Mouse (Mus musculus) lung, postnatal 0 days (tissue): ENCODE measurements around the gene Camta1. TPM values are rescaled to one million over a fixed set of nuclear protein-coding genes. Genes with fewer than 3 reads are reported as not detected.

ENCODE experiments used
- ATAC-seq: fragments of 200-750 bp; cut with Nextera tagmentation; 2 replicates; pipeline ENCODE4 v1.8.0; 2017; ENCODE audit warnings: moderate library complexity
- DNase-seq: peaks from one replicate; pipeline ENCODE4 v3.0.0-alpha.2; 2016; ENCODE audit warnings: low spot score
- H3K27ac ChIP-seq: fragments of 300-500 bp; sonication (generic); 2 replicates; pipeline ENCODE4 v1.5.1; 2014; ENCODE audit warnings: antibody characterized with exemption, mild to moderate bottlenecking, low read length, mixed read lengths
- H3K27me3 ChIP-seq: fragments of 300-500 bp; sonication (generic); replicated peaks from 2 replicates; pipeline ENCODE4 v1.6.1; 2014; ENCODE audit warnings: low read length, mixed read lengths; ENCODE audit not compliant: insufficient read depth
- H3K36me3 ChIP-seq: fragments of 300-500 bp; sonication (generic); 2 replicates; pipeline ENCODE4 v1.6.1; 2014; ENCODE audit warnings: low read length, mixed read lengths; ENCODE audit not compliant: insufficient read depth
- H3K4me1 ChIP-seq: fragments of 300-500 bp; sonication (generic); 2 replicates; pipeline ENCODE4 v1.6.1; 2014; ENCODE audit warnings: antibody characterized with exemption, low read depth, low read length, mixed read lengths; ENCODE audit not compliant: insufficient read depth
- H3K4me2 ChIP-seq: fragments of 300-500 bp; sonication (generic); replicated peaks from 2 replicates; pipeline ENCODE4 v1.6.1; 2014; ENCODE audit warnings: low read depth, mild to moderate bottlenecking, low read length, moderate library complexity, mixed read lengths
- H3K4me3 ChIP-seq: fragments of 300-500 bp; sonication (generic); 2 replicates; pipeline ENCODE4 v1.5.1; 2014; ENCODE audit warnings: low read depth, low read length
- H3K9ac ChIP-seq: fragments of 300-500 bp; sonication (generic); replicated peaks from 2 replicates; pipeline ENCODE4 v1.6.1; 2014; ENCODE audit warnings: low read depth, mild to moderate bottlenecking
- H3K9me3 ChIP-seq: fragments of 300-500 bp; sonication (generic); 2 replicates; pipeline ENCODE4 v1.6.1; 2016; ENCODE audit warnings: low read length, mixed read lengths
- CTCF ChIP-seq: IDR thresholded peaks from 2 replicates; pipeline ENCODE4 v1.5.1; 2016; ENCODE audit warnings: antibody characterized with exemption, mild to moderate bottlenecking
- EP300 ChIP-seq: IDR thresholded peaks from 2 replicates; pipeline ENCODE4 v1.6.1; 2016; ENCODE audit warnings: antibody characterized with exemption, mild to moderate bottlenecking, control low read depth
- WGBS: fragments of 180-500 bp; shearing (Covaris S2); extraction: QIAGEN DNeasy Blood & Tissue Kit; methylation state at CpG from one replicate; pipeline ENCODE4 v1.1.7; 2014; 5-methylcytosine and 5-hydroxymethylcytosine counted together
- polyA plus RNA-seq: library from polyadenylated mRNA; unstranded; fragments of >200 nt; fragmentation: Nextera tagmentation; extraction: Ambion mirVana; gene quantifications from 2 replicates; pipeline ENCODE4 v1.2.1, GENCODE M21; 2015

Gene Camta1
- polyA plus RNA-seq, 1 experiment from 2014 or later, result 86.4 TPM

- Histone ChIP-seq H3K36me3 (no peaks in the 10 kb centered on the region), H3K4me2 (no peak overlapping the region), H3K9me3 (no peaks in the 10 kb centered on the region), H3K27ac (no peak overlapping the region), H3K9ac (no peak overlapping the region), H3K4me3 (no peak overlapping the region), H3K27me3 (no peaks in the 10 kb centered on the region), H3K4me1 (no peaks in the 10 kb centered on the region)
- ATAC-seq (peak; percentile 50), DNase-seq (peak; percentile 52)
- TF ChIP-seq CTCF, result no peak
- TF ChIP-seq EP300, result no peak
- 34% methylated on average over 12 of the region's 12 CpGs for WGBS
These were observed 509.9 kb downstream of the Camta1 start for GRCm38 (mm10) chr4:151351757-151352156.

DNA sequence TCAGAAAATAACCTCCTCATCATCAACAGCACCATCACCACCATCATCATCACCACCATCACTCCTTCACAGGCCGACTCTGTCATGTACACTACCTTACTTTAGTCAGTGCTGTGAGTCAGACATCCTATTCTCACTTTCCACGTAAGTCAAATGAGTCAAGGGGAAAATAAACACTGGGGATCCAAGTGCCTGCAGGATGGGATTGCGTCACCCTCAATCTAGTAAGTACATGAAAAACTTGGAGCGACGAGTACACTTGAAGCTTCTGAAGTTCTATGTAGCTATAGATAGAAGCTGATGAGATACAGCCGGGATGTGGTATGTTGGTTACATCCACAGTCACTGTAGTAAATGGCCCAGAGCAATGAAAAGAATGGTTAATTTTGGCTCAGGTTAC, 514.1 kb downstream of the Camta1 start:
- no peaks in the 10 kb centered on the region for H3K9me3 ChIP-seq
- no peak overlapping the region for H3K4me2 ChIP-seq
- H3K4me3 ChIP-seq, result no peak overlapping the region
- no peaks in the 10 kb centered on the region for H3K27me3 ChIP-seq
- peak; percentile 75 for DNase-seq
- H3K27ac ChIP-seq, result no peak overlapping the region
- H3K9ac ChIP-seq, result no peak overlapping the region
- TF ChIP-seq EP300 (peak; percentile 63; the same call in 1 of the 2 replicates), CTCF (no peak)
- WGBS, result 59% methylated on average over 6 of the region's 6 CpGs
- ATAC-seq, result peak; percentile 52
- no peaks in the 10 kb centered on the region for H3K36me3 ChIP-seq
- no peaks in the 10 kb centered on the region for H3K4me1 ChIP-seq

- Histone ChIP-seq H3K4me2 (no peak overlapping the region), H3K36me3 (no peaks in the 10 kb centered on the region), H3K4me3 (no peak overlapping the region), H3K9ac (no peak overlapping the region), H3K27ac (no peak overlapping the region), H3K27me3 (no peaks in the 10 kb centered on the region), H3K9me3 (no peaks in the 10 kb centered on the region), H3K4me1 (no peaks in the 10 kb centered on the region)
- TF ChIP-seq EP300 (no peak), CTCF (no peak)
- no peak for DNase-seq
- 86% methylated on average over 12 of the region's 12 CpGs for WGBS
- no peak for ATAC-seq
These were observed 515.0 kb downstream of the Camta1 start for GRCm38 (mm10) chr4:151346673-151347072.

DNA sequence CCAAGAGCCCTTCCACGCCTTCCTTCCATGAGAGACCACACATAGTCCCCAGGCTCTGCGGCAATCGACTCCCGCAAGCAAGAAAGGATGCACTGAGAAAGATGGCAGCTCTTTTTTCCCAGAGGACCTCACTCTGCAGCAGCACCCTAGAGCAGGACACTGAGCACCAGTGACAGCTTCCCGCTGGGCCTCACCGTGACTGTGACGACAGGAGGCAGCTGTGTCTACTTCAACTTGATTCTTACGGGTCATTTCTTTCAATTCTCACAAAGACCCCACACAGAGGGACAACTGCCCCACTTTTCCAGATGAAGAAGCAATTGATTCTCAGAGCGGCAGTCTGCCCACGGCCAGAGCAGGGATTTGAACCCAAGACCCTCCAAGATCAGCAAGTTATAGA, 516.9 kb downstream of the Camta1 start:
- Histone ChIP-seq H3K4me3 (no peak overlapping the region), H3K27me3 (no peaks in the 10 kb centered on the region), H3K36me3 (no peaks in the 10 kb centered on the region), H3K27ac (no peak overlapping the region), H3K4me1 (no peaks in the 10 kb centered on the region), H3K9ac (no peak overlapping the region), H3K9me3 (no peaks in the 10 kb centered on the region), H3K4me2 (no peak overlapping the region)
- 79% methylated on average over 10 of the region's 10 CpGs for WGBS
- ATAC-seq, result no peak
- DNase-seq, result no peak
- TF ChIP-seq CTCF (no peak), EP300 (no peak)

DNA sequence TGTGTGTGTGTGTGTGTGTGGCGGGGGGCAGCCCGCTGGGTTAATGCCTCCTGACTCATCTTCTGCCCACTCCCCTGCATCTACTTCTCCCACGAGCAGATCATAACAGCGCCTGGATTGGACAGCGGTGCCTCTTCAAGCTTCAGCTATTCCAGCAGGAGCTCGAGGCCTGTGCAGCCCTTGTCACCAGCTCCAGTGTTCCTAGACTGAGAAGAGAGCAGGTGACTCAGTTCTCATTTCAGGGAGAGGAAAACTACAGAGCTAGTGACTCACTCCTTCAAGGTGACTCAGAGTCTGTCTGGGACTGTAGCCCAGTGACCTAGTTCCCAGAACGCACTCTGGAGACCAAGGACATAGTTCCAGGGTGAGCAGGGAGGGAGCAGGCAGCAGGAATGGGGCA, 522.3 kb downstream of the Camta1 start:
- Histone ChIP-seq H3K4me1 (no peaks in the 10 kb centered on the region), H3K4me2 (no peak overlapping the region), H3K27ac (no peak overlapping the region), H3K4me3 (no peak overlapping the region), H3K9me3 (no peaks in the 10 kb centered on the region), H3K36me3 (no peaks in the 10 kb centered on the region), H3K27me3 (no peaks in the 10 kb centered on the region), H3K9ac (no peak overlapping the region)
- WGBS, result 65% methylated on average over 7 of the region's 7 CpGs
- no peak for TF ChIP-seq EP300
- TF ChIP-seq CTCF, result no peak
- ATAC-seq, result peak; percentile 85
- peak; percentile 56 for DNase-seq

DNA sequence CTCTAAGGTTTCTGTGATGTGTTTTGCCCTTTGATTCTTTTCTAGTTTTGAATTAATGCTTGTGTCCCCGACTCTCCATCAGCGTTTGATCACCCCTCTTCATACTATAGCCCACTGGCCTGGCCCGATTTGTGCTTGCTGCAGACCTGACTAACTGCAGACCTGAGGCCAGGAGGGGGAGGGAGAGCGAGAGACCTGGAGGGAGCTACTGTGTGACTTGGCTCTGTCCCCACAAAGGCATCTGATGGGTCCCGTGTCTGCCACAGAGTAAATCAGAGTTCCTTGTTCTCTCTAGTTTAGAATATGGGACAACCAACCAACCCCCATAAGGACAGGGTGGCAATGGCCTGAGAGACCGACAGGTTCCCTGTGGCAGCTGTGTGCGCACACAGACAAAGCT, 522.7 kb downstream of the Camta1 start:
- H3K27me3 ChIP-seq, result no peaks in the 10 kb centered on the region
- no peaks in the 10 kb centered on the region for H3K36me3 ChIP-seq
- DNase-seq (no peak), ATAC-seq (no peak)
- no peak for TF ChIP-seq EP300
- no peak for TF ChIP-seq CTCF
- no peaks in the 10 kb centered on the region for H3K9me3 ChIP-seq
- no peak overlapping the region for H3K27ac ChIP-seq
- H3K4me2 ChIP-seq, result no peak overlapping the region
- 79% methylated on average over 7 of the region's 7 CpGs for WGBS
- H3K4me3 ChIP-seq, result no peak overlapping the region
- no peak overlapping the region for H3K9ac ChIP-seq
- H3K4me1 ChIP-seq, result no peaks in the 10 kb centered on the region

GRCm38 (mm10) chr4:151337543-151337942, 524.1 kb downstream of the Camta1 start:
- H3K36me3 ChIP-seq, result no peaks in the 10 kb centered on the region
- no peak for TF ChIP-seq EP300
- no peak for TF ChIP-seq CTCF
- no peak for ATAC-seq
- no peak overlapping the region for H3K9ac ChIP-seq
- no peak overlapping the region for H3K27ac ChIP-seq
- H3K4me3 ChIP-seq, result no peak overlapping the region
- WGBS, result 18% methylated on average over 11 of the region's 11 CpGs
- H3K27me3 ChIP-seq, result no peaks in the 10 kb centered on the region
- H3K4me2 ChIP-seq, result no peak overlapping the region
- H3K9me3 ChIP-seq, result no peaks in the 10 kb centered on the region
- H3K4me1 ChIP-seq, result no peaks in the 10 kb centered on the region
- no peak for DNase-seq
